Mouse (Mus musculus): ENCODE results near the gene Cacna2d3. TPM values are rescaled to one million over a fixed set of nuclear protein-coding genes. Genes with fewer than 3 reads are reported as not detected.

The Cacna2d3 gene
- polyA plus RNA-seq, 1 experiment: not detected

GRCm38 (mm10) chr14:29443091-29444026 is 278.3 kb downstream of the Cacna2d3 start:
- Histone ChIP-seq H3K9me3 (no peaks in the 10 kb centered on the region), H3K4me3 (replicated peaks) (no peak overlapping the region), H3K4me1 (no peaks in the 10 kb centered on the region), H3K36me3 (replicated peaks; ENCODE audit: low read length) (no peaks in the 10 kb centered on the region), H3K27me3 (replicated peaks) (no peaks in the 10 kb centered on the region)
- TF ChIP-seq FLI1 (IDR thresholded peaks at IDR 0.05; ENCODE audit: low read length): no peak
- TF ChIP-seq GATA1 (IDR thresholded peaks at IDR 0.05; ENCODE audit: borderline replicate concordance, low read length): no peak

DNA sequence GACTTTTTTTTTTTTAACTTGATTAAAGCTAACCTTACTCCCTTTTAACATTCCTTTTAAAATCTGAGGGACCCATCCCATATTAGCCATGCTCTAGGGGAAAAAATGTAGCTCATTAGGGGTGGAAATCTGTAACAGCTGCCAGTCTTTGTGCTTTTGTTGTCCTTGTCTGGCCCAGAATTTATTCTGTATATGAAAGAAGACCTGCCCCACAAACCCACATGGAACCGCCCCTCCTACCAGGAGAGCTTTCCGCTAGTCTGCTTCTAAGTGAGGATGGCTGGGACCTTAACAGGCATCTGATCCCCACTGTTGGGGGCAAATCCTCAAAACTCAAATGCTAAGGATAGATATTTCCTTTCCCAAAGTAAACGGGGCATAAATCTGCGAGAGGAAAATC is 279.2 kb downstream of the Cacna2d3 start:
- no peaks in the 10 kb centered on the region for H3K4me1 ChIP-seq
- TF ChIP-seq GATA1 (IDR thresholded peaks at IDR 0.05; ENCODE audit: borderline replicate concordance, low read length): no peak
- no peak for TF ChIP-seq FLI1 (IDR thresholded peaks at IDR 0.05; ENCODE audit: low read length)
- H3K4me3 ChIP-seq (replicated peaks): no peak overlapping the region
- peaks cover under 1% of the 10 kb centered on the region; the same call in 1 of the 2 replicates for H3K9me3 ChIP-seq
- no peaks in the 10 kb centered on the region for H3K36me3 ChIP-seq (replicated peaks; ENCODE audit: low read length)
- no peaks in the 10 kb centered on the region for H3K27me3 ChIP-seq (replicated peaks)

- no peak for TF ChIP-seq FLI1 (IDR thresholded peaks at IDR 0.05; ENCODE audit: low read length)
- Histone ChIP-seq H3K27me3 (replicated peaks) (no peaks in the 10 kb centered on the region), H3K4me1 (no peaks in the 10 kb centered on the region), H3K36me3 (replicated peaks; ENCODE audit: low read length) (no peaks in the 10 kb centered on the region), H3K4me3 (replicated peaks) (no peak overlapping the region), H3K9me3 (peaks cover 3% of the 10 kb centered on the region; the same call in 1 of the 2 replicates)
Observed at GRCm38 (mm10) chr14:29438666-29439065, 283.0 kb downstream of the Cacna2d3 start.

DNA sequence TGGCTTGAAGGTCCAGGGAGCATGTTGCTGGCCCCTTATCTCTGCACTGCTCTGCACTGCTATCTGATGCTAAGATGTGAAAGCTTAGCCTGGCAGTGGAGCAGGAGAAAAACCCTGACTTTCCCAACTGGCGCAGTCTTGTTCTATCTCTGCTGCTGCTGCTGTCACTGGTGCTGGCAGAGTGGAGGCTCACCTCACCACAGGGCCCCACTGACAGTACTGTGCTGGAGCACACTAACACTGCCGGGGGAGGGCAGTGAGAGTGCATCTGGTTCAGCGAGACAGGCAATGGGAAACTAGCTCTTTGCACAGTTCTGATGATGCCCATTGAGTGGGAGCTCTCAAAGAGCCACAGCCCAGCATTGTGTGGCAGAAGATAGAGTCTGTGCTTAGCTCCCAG is 283.4 kb downstream of the Cacna2d3 start:
- Histone ChIP-seq H3K9me3 (peaks cover 3% of the 10 kb centered on the region; the same call in 1 of the 2 replicates), H3K4me3 (replicated peaks) (no peak overlapping the region), H3K36me3 (replicated peaks; ENCODE audit: low read length) (no peaks in the 10 kb centered on the region), H3K27me3 (replicated peaks) (no peaks in the 10 kb centered on the region), H3K4me1 (no peaks in the 10 kb centered on the region)
- no peak for TF ChIP-seq GATA1 (IDR thresholded peaks at IDR 0.05; ENCODE audit: borderline replicate concordance, low read length)
- no peak for TF ChIP-seq FLI1 (IDR thresholded peaks at IDR 0.05; ENCODE audit: low read length)

GRCm38 (mm10) chr14:29435203-29435602 is 286.5 kb downstream of the Cacna2d3 start:
- Histone ChIP-seq H3K9me3 (peaks cover 8% of the 10 kb centered on the region; the same call in 1 of the 2 replicates), H3K36me3 (replicated peaks; ENCODE audit: low read length) (no peaks in the 10 kb centered on the region), H3K27me3 (replicated peaks) (no peaks in the 10 kb centered on the region), H3K4me1 (no peaks in the 10 kb centered on the region), H3K4me3 (replicated peaks) (no peak overlapping the region)
- TF ChIP-seq GATA1 (IDR thresholded peaks at IDR 0.05; ENCODE audit: borderline replicate concordance, low read length) (no peak), FLI1 (IDR thresholded peaks at IDR 0.05; ENCODE audit: low read length) (no peak)

GRCm38 (mm10) chr14:29433716-29434115 is 287.9 kb downstream of the Cacna2d3 start:
- TF ChIP-seq FLI1 (IDR thresholded peaks at IDR 0.05; ENCODE audit: low read length) (no peak), GATA1 (IDR thresholded peaks at IDR 0.05; ENCODE audit: borderline replicate concordance, low read length) (no peak)
- Histone ChIP-seq H3K27me3 (replicated peaks) (no peaks in the 10 kb centered on the region), H3K4me3 (replicated peaks) (no peak overlapping the region), H3K36me3 (replicated peaks; ENCODE audit: low read length) (no peaks in the 10 kb centered on the region), H3K4me1 (no peaks in the 10 kb centered on the region), H3K9me3 (peaks cover 8% of the 10 kb centered on the region; the same call in 1 of the 2 replicates)

GRCm38 (mm10) chr14:29433076-29433714 is 288.5 kb downstream of the Cacna2d3 start:
- Histone ChIP-seq H3K36me3 (replicated peaks; ENCODE audit: low read length) (no peaks in the 10 kb centered on the region), H3K4me1 (no peaks in the 10 kb centered on the region), H3K4me3 (replicated peaks) (no peak overlapping the region), H3K9me3 (peaks cover 8% of the 10 kb centered on the region; the same call in 1 of the 2 replicates), H3K27me3 (replicated peaks) (no peaks in the 10 kb centered on the region)
- TF ChIP-seq FLI1 (IDR thresholded peaks at IDR 0.05; ENCODE audit: low read length): no peak
- no peak for TF ChIP-seq GATA1 (IDR thresholded peaks at IDR 0.05; ENCODE audit: borderline replicate concordance, low read length)

- TF ChIP-seq GATA1 (IDR thresholded peaks at IDR 0.05; ENCODE audit: borderline replicate concordance, low read length) (no peak), FLI1 (IDR thresholded peaks at IDR 0.05; ENCODE audit: low read length) (no peak)
- Histone ChIP-seq H3K9me3 (peaks cover 6% of the 10 kb centered on the region; the same call in 1 of the 2 replicates), H3K4me3 (replicated peaks) (no peak overlapping the region), H3K27me3 (replicated peaks) (no peaks in the 10 kb centered on the region), H3K4me1 (no peaks in the 10 kb centered on the region), H3K36me3 (replicated peaks; ENCODE audit: low read length) (no peaks in the 10 kb centered on the region)
Observed at GRCm38 (mm10) chr14:29429788-29430187, 291.9 kb downstream of the Cacna2d3 start.

DNA sequence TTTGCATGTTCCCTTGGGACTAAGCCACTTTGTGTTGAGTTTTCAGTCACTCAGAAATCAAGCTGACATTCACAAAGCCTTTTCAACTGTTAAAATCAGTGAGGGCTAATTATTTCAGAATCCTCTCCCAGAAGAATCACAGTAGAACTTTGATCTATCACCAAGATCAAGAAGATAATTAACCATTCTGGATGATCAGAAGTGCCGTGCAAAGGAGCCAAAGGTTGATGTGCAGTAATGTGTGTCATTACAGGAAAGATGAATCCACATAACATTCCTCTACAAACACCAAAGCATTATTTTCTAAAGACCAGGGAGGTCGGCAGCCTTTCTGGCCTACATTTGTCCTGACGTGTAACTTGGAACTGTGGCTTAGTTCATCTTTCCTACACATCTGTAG is 296.0 kb downstream of the Cacna2d3 start:
- no peaks in the 10 kb centered on the region for H3K27me3 ChIP-seq (replicated peaks)
- TF ChIP-seq FLI1 (IDR thresholded peaks at IDR 0.05; ENCODE audit: low read length) (no peak), GATA1 (IDR thresholded peaks at IDR 0.05; ENCODE audit: borderline replicate concordance, low read length) (no peak)
- no peaks in the 10 kb centered on the region for H3K4me1 ChIP-seq

DNA sequence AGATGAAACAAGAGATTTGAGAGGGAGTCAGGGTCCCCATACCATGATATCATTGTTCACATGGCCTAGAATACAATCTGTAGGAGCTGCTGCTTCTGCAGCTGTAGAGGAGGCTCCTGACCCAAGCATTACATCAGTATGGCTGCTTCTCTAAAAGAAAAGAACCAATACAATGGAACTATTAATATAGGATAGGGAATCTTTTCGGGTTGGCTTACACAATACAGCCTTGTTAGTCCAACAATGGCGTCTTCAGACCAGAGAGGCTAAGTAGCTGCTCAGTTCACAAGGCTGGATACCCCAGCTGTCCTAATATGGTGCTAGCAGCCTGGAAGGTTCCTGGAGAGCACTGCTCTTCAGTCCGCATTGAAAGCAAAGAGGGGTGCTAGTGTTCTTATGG is 296.5 kb downstream of the Cacna2d3 start:
- H3K27me3 ChIP-seq (replicated peaks): no peaks in the 10 kb centered on the region
- TF ChIP-seq FLI1 (IDR thresholded peaks at IDR 0.05; ENCODE audit: low read length) (no peak), GATA1 (IDR thresholded peaks at IDR 0.05; ENCODE audit: borderline replicate concordance, low read length) (no peak)
- no peak overlapping the region for H3K4me3 ChIP-seq (replicated peaks)
- no peaks in the 10 kb centered on the region for H3K36me3 ChIP-seq (replicated peaks; ENCODE audit: low read length)
- no peaks in the 10 kb centered on the region for H3K4me1 ChIP-seq
- H3K9me3 ChIP-seq: 0 out of 2 replicates have a peak, but pooled peaks cover 2% of the 10 kb centered on the region

More for the DNA sequence above, 296.0 kb downstream of the Cacna2d3 start:
- peaks cover 7% of the 10 kb centered on the region; the same call in 1 of the 2 replicates for H3K9me3 ChIP-seq
- H3K4me3 ChIP-seq (replicated peaks): no peak overlapping the region
- no peaks in the 10 kb centered on the region for H3K36me3 ChIP-seq (replicated peaks; ENCODE audit: low read length)

Data from megakaryocyte, embryonic 14.5 days (primary cell).